Mouse (Mus musculus) naive thymus-derived CD4-positive, alpha-beta T cell, adult 2 months (primary cell): Measurements from ENCODE around the gene Arhgap23.
A peak's percentile ranks its signal among the peaks of the same experiment; 100 is the strongest.

Experiments
- DNase-seq: peaks from one replicate; pipeline ENCODE4 v3.0.0-alpha.2; 2011; ENCODE audit warnings: low read depth

Arhgap23 gene

GRCm38 (mm10) chr11:97415330-97415711 is at the start of gene Arhgap23:
Gene Arhgap23 (plus strand): TSS chr11:97415533.
- DNase-seq = peak; percentile 36

GRCm38 (mm10) chr11:97365556-97365955 is 49.8 kb upstream of the Arhgap23 start:
- DNase-seq = no peak

- no peak for DNase-seq
These were observed 46.8 kb upstream of the Arhgap23 start for GRCm38 (mm10) chr11:97368501-97368900.

GRCm38 (mm10) chr11:97370329-97371091 is 44.8 kb upstream of the Arhgap23 start:
- DNase-seq = no peak

GRCm38 (mm10) chr11:97372159-97372864 is 43.0 kb upstream of the Arhgap23 start:
- no peak for DNase-seq

GRCm38 (mm10) chr11:97373402-97373801 is 41.9 kb upstream of the Arhgap23 start:
- no peak for DNase-seq

- DNase-seq = no peak
These were observed 35.3 kb upstream of the Arhgap23 start for GRCm38 (mm10) chr11:97380036-97380435.

- no peak for DNase-seq
These were observed 32.3 kb upstream of the Arhgap23 start for GRCm38 (mm10) chr11:97383017-97383416.

GRCm38 (mm10) chr11:97383764-97384163 is 31.6 kb upstream of the Arhgap23 start:
- DNase-seq = no peak

- DNase-seq = no peak
These were observed 27.5 kb upstream of the Arhgap23 start for GRCm38 (mm10) chr11:97387811-97388210.

GRCm38 (mm10) chr11:97389127-97389526 is 26.2 kb upstream of the Arhgap23 start:
- no peak for DNase-seq

GRCm38 (mm10) chr11:97393658-97394057 is 21.7 kb upstream of the Arhgap23 start:
- DNase-seq = no peak

GRCm38 (mm10) chr11:97394146-97394545 is 21.2 kb upstream of the Arhgap23 start:
- no peak for DNase-seq

GRCm38 (mm10) chr11:97398506-97398905 is 16.8 kb upstream of the Arhgap23 start:
- DNase-seq = no peak

GRCm38 (mm10) chr11:97399958-97400710 is 15.2 kb upstream of the Arhgap23 start:
- DNase-seq = peak; percentile 89

- peak; percentile 31 for DNase-seq
These were observed 14.3 kb upstream of the Arhgap23 start for GRCm38 (mm10) chr11:97401082-97401481.

- peak; percentile 19 for DNase-seq
These were observed 13.5 kb upstream of the Arhgap23 start for GRCm38 (mm10) chr11:97401686-97402435.

- no peak for DNase-seq
These were observed 12.6 kb upstream of the Arhgap23 start for GRCm38 (mm10) chr11:97402746-97403145.

GRCm38 (mm10) chr11:97403614-97404183 is 11.6 kb upstream of the Arhgap23 start:
- DNase-seq = peak; percentile 22

- DNase-seq = peak; percentile 61
These were observed 11.1 kb upstream of the Arhgap23 start for GRCm38 (mm10) chr11:97404184-97404760.

GRCm38 (mm10) chr11:97404761-97405190 is 10.6 kb upstream of the Arhgap23 start:
- DNase-seq = peak; percentile 49
